Mouse (Mus musculus): ENCODE results near the gene Fcgr3. TPM values are rescaled to one million over a fixed set of nuclear protein-coding genes. Genes with fewer than 3 reads are reported as not detected.
"Not testable (repeated sequence)": the region's sequence is repeated elsewhere in the genome, so short reads cannot be mapped to it uniquely, and the experiment has no call there.

Fcgr3 gene
- polyA plus RNA-seq, 1 experiment: 23.3 TPM

- not testable (repeated sequence) for H3K4me3 ChIP-seq (replicated peaks; ENCODE audit: extremely low read depth, low read depth, low read length); H3K4me1 ChIP-seq (ENCODE audit: control insufficient read depth, insufficient read depth, low read length); DNase-seq
- WGBS: 11% methylated on average over 4 of the region's 10 CpGs
These were observed 1.8 kb upstream of the Fcgr3 start for GRCm38 (mm10) chr1:171066583-171066982.

DNA sequence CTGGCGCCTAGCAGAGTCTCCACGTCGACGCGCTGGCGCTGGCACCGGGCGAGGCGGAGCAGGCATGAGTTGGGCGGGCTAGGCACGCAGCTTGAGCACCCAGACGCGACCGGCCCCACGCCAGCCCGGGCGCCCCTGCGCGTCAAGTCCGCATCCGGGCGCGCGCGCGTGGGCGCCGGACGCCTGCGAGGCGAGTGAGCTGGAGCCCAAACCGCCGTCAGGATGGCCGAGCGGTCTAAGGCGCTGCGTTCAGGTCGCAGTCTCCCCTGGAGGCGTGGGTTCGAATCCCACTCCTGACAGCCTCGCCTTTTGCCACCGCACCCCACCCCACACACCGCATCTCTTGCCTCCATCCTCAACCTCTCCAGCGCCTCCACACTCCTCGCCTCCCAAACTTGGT, 1.0 kb upstream of the Fcgr3 start:
- H3K4me3 ChIP-seq (replicated peaks; ENCODE audit: extremely low read depth, low read depth, low read length); DNase-seq; H3K4me1 ChIP-seq (ENCODE audit: control insufficient read depth, insufficient read depth, low read length): not testable (repeated sequence)
- 7% methylated on average over 32 of the region's 45 CpGs for WGBS

GRCm38 (mm10) chr1:171065243-171065587, 480 bp upstream of the Fcgr3 start:
- not testable (repeated sequence) for H3K4me1 ChIP-seq (ENCODE audit: control insufficient read depth, insufficient read depth, low read length); DNase-seq; H3K4me3 ChIP-seq (replicated peaks; ENCODE audit: extremely low read depth, low read depth, low read length)
- WGBS: 2% methylated on average over 26 of the region's 35 CpGs

GRCm38 (mm10) chr1:171063569-171064490, 905 bp downstream of the Fcgr3 start:
- peak; percentile 51 for DNase-seq
- not testable (repeated sequence) for H3K4me1 ChIP-seq (ENCODE audit: control insufficient read depth, insufficient read depth, low read length); H3K4me3 ChIP-seq (replicated peaks; ENCODE audit: extremely low read depth, low read depth, low read length)
- WGBS: 10% methylated on average over 41 of the region's 61 CpGs

- WGBS: 73% methylated on average over 3 of the region's 3 CpGs
- TF ChIP-seq CTCF (IDR thresholded peaks at IDR 0.05; ENCODE audit: insufficient read depth, low read length) (no peak), POLR2A (IDR thresholded peaks at IDR 0.05; ENCODE audit: borderline replicate concordance, extremely low read depth, low read depth, low read length) (no peak)
- Histone ChIP-seq H3K4me1 (ENCODE audit: control insufficient read depth, insufficient read depth, low read length) (peaks cover 6% of the 10 kb centered on the region), H3K4me3 (replicated peaks; ENCODE audit: extremely low read depth, low read depth, low read length) (no peak overlapping the region)
- DNase-seq: no peak
These were observed 3.2 kb downstream of the Fcgr3 start for GRCm38 (mm10) chr1:171061566-171061965.

DNA sequence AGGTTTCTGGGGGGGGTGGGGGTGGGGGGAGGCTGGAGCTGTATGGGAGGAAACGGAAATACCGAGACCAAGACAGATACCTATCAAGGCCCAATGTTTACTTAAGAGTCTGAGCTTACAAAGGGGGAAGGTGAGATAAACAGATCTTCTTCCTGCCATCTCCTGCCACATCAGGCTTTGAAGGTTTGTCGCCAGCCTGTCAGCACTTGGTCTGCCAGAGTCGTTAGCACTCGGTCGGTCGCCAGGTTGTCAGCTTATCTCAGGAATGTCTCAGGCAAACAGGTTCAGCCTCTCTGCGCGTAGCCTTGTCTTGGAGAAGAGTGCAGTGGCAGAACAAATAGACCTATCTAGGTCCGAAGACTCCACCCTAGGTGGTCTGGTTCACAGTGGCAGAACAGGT, 4.3 kb downstream of the Fcgr3 start:
- no peak for DNase-seq
- WGBS: 24% methylated on average over 10 of the region's 10 CpGs
- Histone ChIP-seq H3K4me3 (replicated peaks; ENCODE audit: extremely low read depth, low read depth, low read length) (no peak overlapping the region), H3K4me1 (ENCODE audit: control insufficient read depth, insufficient read depth, low read length) (peaks cover 6% of the 10 kb centered on the region)
- TF ChIP-seq POLR2A (IDR thresholded peaks at IDR 0.05; ENCODE audit: borderline replicate concordance, extremely low read depth, low read depth, low read length): no peak
- no peak for TF ChIP-seq CTCF (IDR thresholded peaks at IDR 0.05; ENCODE audit: insufficient read depth, low read length)

- 27% methylated on average over 2 of the region's 2 CpGs for WGBS
- no peak for DNase-seq
- TF ChIP-seq POLR2A (IDR thresholded peaks at IDR 0.05; ENCODE audit: borderline replicate concordance, extremely low read depth, low read depth, low read length): no peak
- TF ChIP-seq CTCF (IDR thresholded peaks at IDR 0.05; ENCODE audit: insufficient read depth, low read length): no peak
- Histone ChIP-seq H3K4me1 (ENCODE audit: control insufficient read depth, insufficient read depth, low read length) (peaks cover 6% of the 10 kb centered on the region), H3K4me3 (replicated peaks; ENCODE audit: extremely low read depth, low read depth, low read length) (peak overlapping the region; percentile 41)
These were observed 5.5 kb downstream of the Fcgr3 start for GRCm38 (mm10) chr1:171059203-171059602.

DNA sequence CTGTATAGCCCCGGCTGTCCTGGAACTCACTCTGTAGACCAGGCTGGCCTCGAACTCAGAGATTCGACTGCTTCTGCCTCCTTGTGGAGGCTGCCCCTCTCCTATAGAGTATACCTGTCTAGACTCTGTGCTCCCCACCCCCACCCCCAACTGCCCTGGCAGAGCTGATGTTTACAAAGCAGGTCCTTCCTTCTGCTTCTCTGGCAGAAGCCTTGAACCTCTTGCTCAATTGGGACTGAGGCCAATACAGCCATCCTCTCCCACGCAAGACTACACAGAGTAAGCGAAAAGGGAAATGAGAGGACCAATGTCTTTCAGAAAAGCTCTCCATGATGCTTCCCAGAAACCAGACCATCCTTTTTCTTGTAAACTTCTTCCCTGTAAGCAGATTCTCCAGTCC, 7.5 kb downstream of the Fcgr3 start:
- Histone ChIP-seq H3K4me1 (ENCODE audit: control insufficient read depth, insufficient read depth, low read length) (peaks cover 6% of the 10 kb centered on the region), H3K4me3 (replicated peaks; ENCODE audit: extremely low read depth, low read depth, low read length) (no peak overlapping the region)
- no peak for TF ChIP-seq CTCF (IDR thresholded peaks at IDR 0.05; ENCODE audit: insufficient read depth, low read length)
- no peak for TF ChIP-seq POLR2A (IDR thresholded peaks at IDR 0.05; ENCODE audit: borderline replicate concordance, extremely low read depth, low read depth, low read length)
- no peak for DNase-seq
- 63% methylated on average over 5 of the region's 5 CpGs for WGBS

DNA sequence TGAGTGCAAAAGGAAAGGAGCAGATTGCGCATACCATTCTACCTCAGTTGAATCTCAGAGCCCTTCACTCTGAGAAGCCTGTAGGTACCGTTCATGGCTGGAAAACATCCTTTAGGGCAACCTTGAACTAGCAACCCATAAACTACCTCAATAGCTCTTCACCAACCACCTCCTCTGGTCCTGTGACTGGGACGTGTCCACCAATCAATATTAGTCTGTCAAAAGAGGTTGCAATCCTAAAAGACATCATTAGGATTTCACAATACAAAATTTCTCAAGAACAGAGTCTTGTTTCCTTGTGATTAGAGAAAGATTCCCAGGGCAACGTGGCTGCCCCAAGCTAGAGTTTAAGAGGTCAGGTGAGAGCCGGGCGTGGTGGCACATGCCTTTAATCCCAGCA, 11.4 kb downstream of the Fcgr3 start:
- no peak for DNase-seq
- TF ChIP-seq CTCF (IDR thresholded peaks at IDR 0.05; ENCODE audit: insufficient read depth, low read length) (no peak), POLR2A (IDR thresholded peaks at IDR 0.05; ENCODE audit: borderline replicate concordance, extremely low read depth, low read depth, low read length) (no peak)
- Histone ChIP-seq H3K4me1 (ENCODE audit: control insufficient read depth, insufficient read depth, low read length) (no peaks in the 10 kb centered on the region), H3K4me3 (replicated peaks; ENCODE audit: extremely low read depth, low read depth, low read length) (no peak overlapping the region)
- 81% methylated on average over 6 of the region's 6 CpGs for WGBS

GRCm38 (mm10) chr1:171050774-171051173, 14.0 kb downstream of the Fcgr3 start:
- 51% methylated on average over 7 of the region's 7 CpGs for WGBS
- H3K4me3 ChIP-seq (replicated peaks; ENCODE audit: extremely low read depth, low read depth, low read length): no peak overlapping the region
- H3K4me1 ChIP-seq (ENCODE audit: control insufficient read depth, insufficient read depth, low read length): no peaks in the 10 kb centered on the region
- TF ChIP-seq POLR2A (IDR thresholded peaks at IDR 0.05; ENCODE audit: borderline replicate concordance, extremely low read depth, low read depth, low read length) (no peak), CTCF (IDR thresholded peaks at IDR 0.05; ENCODE audit: insufficient read depth, low read length) (no peak)
- no peak for DNase-seq

DNA sequence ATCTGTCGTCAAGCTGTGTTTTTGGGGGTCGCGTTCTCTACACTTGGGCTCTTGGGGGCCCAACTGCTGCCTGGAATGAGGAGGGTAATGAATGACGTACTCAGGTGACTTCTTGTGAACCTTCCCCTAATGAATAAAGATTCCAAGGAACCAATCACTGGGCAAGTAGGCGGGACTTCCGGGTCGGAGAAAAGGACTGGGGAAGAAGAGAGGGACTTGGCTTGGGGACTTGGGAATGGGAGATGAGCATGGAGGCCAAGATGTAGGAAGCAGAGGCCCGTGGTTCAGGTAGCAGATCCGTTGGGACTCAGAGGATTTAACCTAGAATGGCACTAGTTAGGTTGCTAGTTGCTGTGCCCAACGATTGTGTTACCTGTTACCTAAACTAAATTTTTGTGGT, 15.5 kb downstream of the Fcgr3 start:
- Histone ChIP-seq H3K4me1 (ENCODE audit: control insufficient read depth, insufficient read depth, low read length) (no peaks in the 10 kb centered on the region), H3K4me3 (replicated peaks; ENCODE audit: extremely low read depth, low read depth, low read length) (no peak overlapping the region)
- no peak for DNase-seq
- TF ChIP-seq POLR2A (IDR thresholded peaks at IDR 0.05; ENCODE audit: borderline replicate concordance, extremely low read depth, low read depth, low read length): no peak
- TF ChIP-seq CTCF (IDR thresholded peaks at IDR 0.05; ENCODE audit: insufficient read depth, low read length): no peak
- 71% methylated on average over 10 of the region's 10 CpGs for WGBS
